Mouse (Mus musculus): ENCODE results near the gene Ralbp1.

DNA sequence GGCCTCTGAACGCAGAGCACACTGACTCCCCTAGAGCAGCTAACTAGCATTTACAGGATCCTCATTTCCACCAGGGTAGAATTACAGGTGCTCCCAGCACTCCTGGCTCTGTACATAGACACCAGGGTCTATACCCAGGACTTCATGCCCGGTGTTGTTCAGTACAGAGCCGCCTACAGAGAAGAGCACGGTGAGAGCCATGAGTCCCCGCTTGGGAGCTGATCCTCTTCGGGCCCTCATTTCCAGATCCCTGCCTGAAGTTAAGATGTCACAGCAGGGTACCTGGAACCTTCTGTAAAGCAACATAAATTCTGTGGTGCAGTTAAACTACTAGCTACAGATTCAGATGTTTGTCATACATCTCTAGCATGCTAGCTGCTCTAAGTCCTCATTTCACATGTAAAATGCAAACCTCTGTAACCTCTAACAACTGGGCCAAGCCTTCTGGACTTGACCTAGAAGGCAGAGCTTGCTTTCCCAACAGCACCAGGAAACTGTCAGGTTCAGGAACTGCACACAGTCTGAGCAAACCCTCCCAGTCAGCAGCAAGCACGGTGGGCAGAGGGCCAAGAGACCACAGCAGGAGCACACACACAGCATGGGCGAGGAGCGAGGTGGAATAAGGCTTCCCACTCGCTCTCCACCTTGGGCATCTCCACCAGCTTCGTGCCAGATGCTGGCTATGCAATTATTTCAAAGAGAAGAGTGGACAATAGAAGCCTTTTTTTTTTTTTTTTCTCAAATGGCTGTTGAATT lies 37.7 kb downstream of the Ralbp1 start:
- TF ChIP-seq POLR2A (IDR thresholded peaks at IDR 0.05; ENCODE audit: borderline replicate concordance, extremely low read depth, low read depth, low read length) (no peak), CTCF (IDR thresholded peaks at IDR 0.05; ENCODE audit: insufficient read depth, low read length) (no peak)

Data from lung, adult 2 months (tissue).